Mouse (Mus musculus): ENCODE results near the gene Eya4. TPM values are rescaled to one million over a fixed set of nuclear protein-coding genes. Genes with fewer than 3 reads are reported as not detected.

Eya4 gene
- polyA plus RNA-seq, 1 experiment from 2014 or later, result 17.9 TPM

GRCm38 (mm10) chr10:23220432-23220831 lies 130.2 kb downstream of the Eya4 start:
- 40% methylated on average over 3 of the region's 3 CpGs for WGBS
- Histone ChIP-seq H3K4me3 (no peak overlapping the region), H3K9me3 (no peaks in the 10 kb centered on the region), H3K36me3 (no peaks in the 10 kb centered on the region), H3K27me3 (no peaks in the 10 kb centered on the region), H3K27ac (no peak overlapping the region), H3K4me1 (peaks cover 6% of the 10 kb centered on the region; the same call in 1 of the 2 replicates), H3K4me2 (replicated peaks) (no peak overlapping the region), H3K9ac (no peak overlapping the region)
- ATAC-seq (ENCODE audit: insufficient number of reproducible peaks, insufficient read depth, low FRiP score, low TSS enrichment), result no peak

GRCm38 (mm10) chr10:23216815-23217214 lies 133.8 kb downstream of the Eya4 start:
- Histone ChIP-seq H3K9ac (no peak overlapping the region), H3K4me1 (peaks cover 8% of the 10 kb centered on the region; the same call in 1 of the 2 replicates), H3K9me3 (no peaks in the 10 kb centered on the region), H3K27ac (no peak overlapping the region), H3K4me3 (no peak overlapping the region), H3K4me2 (replicated peaks) (no peak overlapping the region), H3K27me3 (no peaks in the 10 kb centered on the region), H3K36me3 (no peaks in the 10 kb centered on the region)
- ATAC-seq (ENCODE audit: insufficient number of reproducible peaks, insufficient read depth, low FRiP score, low TSS enrichment), result 0 out of 2 replicates have a peak, but pooled peaks have one; percentile 75
- 53% methylated on average over 4 of the region's 4 CpGs for WGBS

- Histone ChIP-seq H3K4me1 (peaks cover 11% of the 10 kb centered on the region; the same call in 1 of the 2 replicates), H3K27me3 (no peaks in the 10 kb centered on the region), H3K27ac (no peak overlapping the region), H3K36me3 (no peaks in the 10 kb centered on the region), H3K9ac (no peak overlapping the region), H3K4me2 (replicated peaks) (no peak overlapping the region), H3K4me3 (no peak overlapping the region), H3K9me3 (no peaks in the 10 kb centered on the region)
- no peak for ATAC-seq (ENCODE audit: insufficient number of reproducible peaks, insufficient read depth, low FRiP score, low TSS enrichment)
- WGBS, result 82% methylated on average over 2 of the region's 2 CpGs
Measured at GRCm38 (mm10) chr10:23211381-23211780, 139.2 kb downstream of the Eya4 start.

- Histone ChIP-seq H3K36me3 (no peaks in the 10 kb centered on the region), H3K4me2 (replicated peaks) (no peak overlapping the region), H3K9ac (no peak overlapping the region), H3K9me3 (no peaks in the 10 kb centered on the region), H3K4me3 (no peak overlapping the region), H3K4me1 (peaks cover 11% of the 10 kb centered on the region), H3K27me3 (no peaks in the 10 kb centered on the region), H3K27ac (0 out of 2 replicates have a peak overlapping the region, but pooled peaks have one; percentile 17)
- no peak for ATAC-seq (ENCODE audit: insufficient number of reproducible peaks, insufficient read depth, low FRiP score, low TSS enrichment)
- 67% methylated on average over 4 of the region's 4 CpGs for whole genome bisulfite sequencing
Measured at GRCm38 (mm10) chr10:23203885-23204284, 146.7 kb downstream of the Eya4 start.

- peaks cover 11% of the 10 kb centered on the region for H3K4me1 ChIP-seq
Measured at GRCm38 (mm10) chr10:23203144-23203838, 147.3 kb downstream of the Eya4 start.

GRCm38 (mm10) chr10:23202591-23202990 lies 148.0 kb downstream of the Eya4 start:
- Histone ChIP-seq H3K27ac (no peak overlapping the region), H3K27me3 (no peaks in the 10 kb centered on the region), H3K4me3 (no peak overlapping the region), H3K9me3 (no peaks in the 10 kb centered on the region), H3K36me3 (no peaks in the 10 kb centered on the region), H3K4me2 (replicated peaks) (no peak overlapping the region), H3K9ac (no peak overlapping the region), H3K4me1 (peaks cover 11% of the 10 kb centered on the region)
- ATAC-seq (ENCODE audit: insufficient number of reproducible peaks, insufficient read depth, low FRiP score, low TSS enrichment), result no peak
- 71% methylated on average over 4 of the region's 4 CpGs for WGBS

More at GRCm38 (mm10) chr10:23203144-23203838, 147.3 kb downstream of the Eya4 start:
- Histone ChIP-seq H3K9ac (no peak overlapping the region), H3K27ac (0 out of 2 replicates have a peak overlapping the region, but pooled peaks have one; percentile 17), H3K27me3 (no peaks in the 10 kb centered on the region), H3K36me3 (no peaks in the 10 kb centered on the region), H3K9me3 (no peaks in the 10 kb centered on the region), H3K4me3 (no peak overlapping the region), H3K4me2 (replicated peaks) (no peak overlapping the region)
- 29% methylated on average over 10 of the region's 10 CpGs for WGBS
- no peak for ATAC-seq (ENCODE audit: insufficient number of reproducible peaks, insufficient read depth, low FRiP score, low TSS enrichment)

GRCm38 (mm10) chr10:23198251-23198650 lies 152.3 kb downstream of the Eya4 start:
- Histone ChIP-seq H3K36me3 (no peaks in the 10 kb centered on the region), H3K4me3 (no peak overlapping the region), H3K9me3 (no peaks in the 10 kb centered on the region), H3K27ac (no peak overlapping the region), H3K27me3 (no peaks in the 10 kb centered on the region), H3K4me2 (replicated peaks) (no peak overlapping the region), H3K9ac (no peak overlapping the region), H3K4me1 (peaks cover 11% of the 10 kb centered on the region)
- no peak for ATAC-seq (ENCODE audit: insufficient number of reproducible peaks, insufficient read depth, low FRiP score, low TSS enrichment)
- WGBS, result 63% methylated on average over 5 of the region's 5 CpGs

- Histone ChIP-seq H3K4me3 (no peak overlapping the region), H3K27ac (no peak overlapping the region), H3K9ac (no peak overlapping the region), H3K4me1 (0 out of 2 replicates have a peak, but pooled peaks cover 4% of the 10 kb centered on the region), H3K4me2 (replicated peaks) (no peak overlapping the region), H3K9me3 (no peaks in the 10 kb centered on the region), H3K27me3 (no peaks in the 10 kb centered on the region), H3K36me3 (no peaks in the 10 kb centered on the region)
- WGBS, result 92% methylated on average over 4 of the region's 4 CpGs
- ATAC-seq (ENCODE audit: insufficient number of reproducible peaks, insufficient read depth, low FRiP score, low TSS enrichment), result no peak
Measured at GRCm38 (mm10) chr10:23196336-23196735, 154.2 kb downstream of the Eya4 start.

GRCm38 (mm10) chr10:23195337-23195736 lies 155.2 kb downstream of the Eya4 start:
- no peak overlapping the region for H3K9ac ChIP-seq
- no peaks in the 10 kb centered on the region for H3K27me3 ChIP-seq
- no peaks in the 10 kb centered on the region for H3K36me3 ChIP-seq
- no peak overlapping the region for H3K4me2 ChIP-seq (replicated peaks)
- H3K9me3 ChIP-seq, result no peaks in the 10 kb centered on the region
- H3K4me3 ChIP-seq, result no peak overlapping the region
- 0 out of 2 replicates have a peak, but pooled peaks cover 7% of the 10 kb centered on the region for H3K4me1 ChIP-seq
- peak; percentile 80 for ATAC-seq (ENCODE audit: insufficient number of reproducible peaks, insufficient read depth, low FRiP score, low TSS enrichment)
- 40% methylated on average over 2 of the region's 2 CpGs for WGBS
- H3K27ac ChIP-seq, result peak overlapping the region; percentile 50; the same call in 1 of the 2 replicates

- Histone ChIP-seq H3K9ac (no peak overlapping the region), H3K9me3 (no peaks in the 10 kb centered on the region), H3K4me3 (no peak overlapping the region), H3K4me1 (peaks cover 14% of the 10 kb centered on the region; the same call in 1 of the 2 replicates), H3K36me3 (no peaks in the 10 kb centered on the region), H3K27me3 (no peaks in the 10 kb centered on the region), H3K4me2 (replicated peaks) (no peak overlapping the region), H3K27ac (no peak overlapping the region)
- WGBS, result 71% methylated on average over 10 of the region's 10 CpGs
- no peak for ATAC-seq (ENCODE audit: insufficient number of reproducible peaks, insufficient read depth, low FRiP score, low TSS enrichment)
Measured at GRCm38 (mm10) chr10:23189836-23190235, 160.8 kb downstream of the Eya4 start.

GRCm38 (mm10) chr10:23185391-23185790 lies 165.2 kb downstream of the Eya4 start:
- Histone ChIP-seq H3K27me3 (no peaks in the 10 kb centered on the region), H3K36me3 (no peaks in the 10 kb centered on the region), H3K9ac (no peak overlapping the region), H3K27ac (no peak overlapping the region), H3K4me1 (peaks cover 7% of the 10 kb centered on the region; the same call in 1 of the 2 replicates), H3K4me3 (no peak overlapping the region), H3K4me2 (replicated peaks) (no peak overlapping the region), H3K9me3 (no peaks in the 10 kb centered on the region)
- no peak for ATAC-seq (ENCODE audit: insufficient number of reproducible peaks, insufficient read depth, low FRiP score, low TSS enrichment)
- 86% methylated on average over 6 of the region's 6 CpGs for WGBS

Data from embryonic facial prominence, embryonic 12.5 days (tissue).